Mouse (Mus musculus) hindbrain, embryonic 15.5 days (tissue): ENCODE measurements at regions not wholly inside any gene's neighbourhood (a gene's known extent, or its start where the extent isn't known, plus 50 kb on each side); places are given as distances from the start of the nearest gene placed in this dataset.
A peak's percentile ranks its signal among the peaks of the same experiment; 100 is the strongest.

Experiments used
- ATAC-seq: fragments of 200-750 bp; cut with Nextera tagmentation; 2 replicates; pipeline ENCODE4 v1.8.0; 2017; ENCODE audit warnings: low read depth, moderate number of reproducible peaks, moderate TSS enrichment; ENCODE audit not compliant: low FRiP score
- H3K27ac ChIP-seq: fragments of 300-500 bp; sonication (generic); replicated peaks from 2 replicates; pipeline ENCODE4 v1.5.1; 2015; ENCODE audit warnings: mild to moderate bottlenecking, inconsistent platforms
- H3K27me3 ChIP-seq: fragments of 300-500 bp; sonication (generic); 2 replicates; pipeline ENCODE4 v1.6.1; 2015; ENCODE audit warnings: control low read depth, inconsistent platforms
- H3K36me3 ChIP-seq: fragments of 300-500 bp; sonication (generic); 2 replicates; pipeline ENCODE4 v1.6.1; 2015; ENCODE audit warnings: control low read depth, inconsistent platforms
- H3K4me1 ChIP-seq: fragments of 300-500 bp; sonication (generic); replicated peaks from 2 replicates; pipeline ENCODE4 v1.6.1; 2015; ENCODE audit warnings: control low read depth, inconsistent platforms
- H3K4me2 ChIP-seq: fragments of 300-500 bp; sonication (generic); 2 replicates; pipeline ENCODE4 v1.6.1; 2015; ENCODE audit warnings: moderate library complexity, mild to moderate bottlenecking, inconsistent platforms
- H3K4me3 ChIP-seq: fragments of 300-500 bp; sonication (generic); 2 replicates; pipeline ENCODE4 v1.5.1; 2015; ENCODE audit warnings: mild to moderate bottlenecking, inconsistent platforms
- H3K9ac ChIP-seq: fragments of 300-500 bp; sonication (generic); 2 replicates; pipeline ENCODE4 v1.6.1; 2015; ENCODE audit warnings: inconsistent platforms
- H3K9me3 ChIP-seq: fragments of 300-500 bp; sonication (generic); 2 replicates; pipeline ENCODE4 v1.6.1; 2016; ENCODE audit warnings: control low read depth, inconsistent platforms
- WGBS: fragments of 180-500 bp; shearing (Covaris S2); methylation state at CpG from one replicate; pipeline ENCODE4 v1.1.7; 2015; 5-methylcytosine and 5-hydroxymethylcytosine counted together

GRCm38 (mm10) chr4:150800774-150801173 is 52.9 kb upstream of the Errfi1 start:
- H3K4me3 ChIP-seq = no peak overlapping the region
- H3K4me1 ChIP-seq = peaks cover 5% of the 10 kb centered on the region; the same call in 1 of the 2 replicates
- ATAC-seq = no peak
- H3K27ac ChIP-seq = no peak overlapping the region
- WGBS = 90% methylated on average over 8 of the region's 8 CpGs
- H3K4me2 ChIP-seq = no peak overlapping the region
- H3K36me3 ChIP-seq = no peaks in the 10 kb centered on the region
- H3K27me3 ChIP-seq = no peaks in the 10 kb centered on the region
- no peaks in the 10 kb centered on the region for H3K9me3 ChIP-seq
- no peak overlapping the region for H3K9ac ChIP-seq

GRCm38 (mm10) chr4:150799550-150800398 is 53.9 kb upstream of the Errfi1 start:
- Histone ChIP-seq H3K27me3 (no peaks in the 10 kb centered on the region), H3K9me3 (no peaks in the 10 kb centered on the region), H3K4me2 (no peak overlapping the region), H3K9ac (no peak overlapping the region), H3K36me3 (no peaks in the 10 kb centered on the region), H3K4me3 (no peak overlapping the region), H3K4me1 (peaks cover 10% of the 10 kb centered on the region), H3K27ac (no peak overlapping the region)
- 73% methylated on average over 22 of the region's 22 CpGs for WGBS
- ATAC-seq = no peak

- Histone ChIP-seq H3K36me3 (no peaks in the 10 kb centered on the region), H3K9ac (no peak overlapping the region), H3K4me1 (peaks cover 18% of the 10 kb centered on the region), H3K9me3 (no peaks in the 10 kb centered on the region), H3K27me3 (no peaks in the 10 kb centered on the region), H3K4me3 (no peak overlapping the region), H3K4me2 (no peak overlapping the region), H3K27ac (0 out of 2 replicates have a peak overlapping the region, but pooled peaks have one; percentile 4)
- 51% methylated on average over 13 of the region's 13 CpGs for WGBS
- ATAC-seq = no peak
Measured at GRCm38 (mm10) chr4:150798783-150799530, 54.8 kb upstream of the Errfi1 start.

- no peak overlapping the region for H3K9ac ChIP-seq
- H3K9me3 ChIP-seq = no peaks in the 10 kb centered on the region
- no peak overlapping the region for H3K4me3 ChIP-seq
- H3K36me3 ChIP-seq = no peaks in the 10 kb centered on the region
- H3K4me1 ChIP-seq = peaks cover 24% of the 10 kb centered on the region
- no peak overlapping the region for H3K27ac ChIP-seq
- no peaks in the 10 kb centered on the region for H3K27me3 ChIP-seq
- no peak for ATAC-seq
- H3K4me2 ChIP-seq = no peak overlapping the region
- WGBS = 93% methylated on average over 8 of the region's 8 CpGs
Measured at GRCm38 (mm10) chr4:150798281-150798680, 55.4 kb upstream of the Errfi1 start.

- H3K27me3 ChIP-seq = no peaks in the 10 kb centered on the region
- no peak overlapping the region for H3K27ac ChIP-seq
- H3K9ac ChIP-seq = no peak overlapping the region
- H3K4me2 ChIP-seq = no peak overlapping the region
- no peak for ATAC-seq
- no peaks in the 10 kb centered on the region for H3K9me3 ChIP-seq
- H3K36me3 ChIP-seq = no peaks in the 10 kb centered on the region
- H3K4me1 ChIP-seq = peaks cover 26% of the 10 kb centered on the region
- WGBS = 89% methylated on average over 3 of the region's 3 CpGs
- H3K4me3 ChIP-seq = no peak overlapping the region
Measured at GRCm38 (mm10) chr4:150797057-150797456, 56.7 kb upstream of the Errfi1 start.

- no peaks in the 10 kb centered on the region for H3K27me3 ChIP-seq
- H3K36me3 ChIP-seq = no peaks in the 10 kb centered on the region
- peak overlapping the region; percentile 71 for H3K27ac ChIP-seq
- peaks cover 26% of the 10 kb centered on the region for H3K4me1 ChIP-seq
- no peak overlapping the region for H3K4me2 ChIP-seq
- H3K9me3 ChIP-seq = no peaks in the 10 kb centered on the region
- no peak overlapping the region for H3K4me3 ChIP-seq
- WGBS = 35% methylated on average over 5 of the region's 5 CpGs
- H3K9ac ChIP-seq = no peak overlapping the region
- ATAC-seq = peak; percentile 40; the same call in 1 of the 2 replicates
Measured at GRCm38 (mm10) chr4:150794878-150795277, 58.8 kb upstream of the Errfi1 start.

- Histone ChIP-seq H3K36me3 (no peaks in the 10 kb centered on the region), H3K9ac (no peak overlapping the region), H3K4me3 (no peak overlapping the region), H3K9me3 (no peaks in the 10 kb centered on the region), H3K27ac (peak overlapping the region; percentile 71), H3K27me3 (no peaks in the 10 kb centered on the region), H3K4me1 (peaks cover 26% of the 10 kb centered on the region), H3K4me2 (no peak overlapping the region)
- ATAC-seq = peak; percentile 72
- WGBS = 33% methylated on average over 9 of the region's 9 CpGs
Measured at GRCm38 (mm10) chr4:150794257-150794794, 59.4 kb upstream of the Errfi1 start.

GRCm38 (mm10) chr4:150793146-150793545 is 60.6 kb upstream of the Errfi1 start:
- no peak for ATAC-seq
- Histone ChIP-seq H3K4me3 (no peak overlapping the region), H3K36me3 (no peaks in the 10 kb centered on the region), H3K4me1 (peaks cover 21% of the 10 kb centered on the region), H3K4me2 (no peak overlapping the region), H3K9ac (no peak overlapping the region), H3K27ac (0 out of 2 replicates have a peak overlapping the region, but pooled peaks have one; percentile 15), H3K9me3 (no peaks in the 10 kb centered on the region), H3K27me3 (no peaks in the 10 kb centered on the region)
- 85% methylated on average over 12 of the region's 12 CpGs for WGBS

- no peak overlapping the region for H3K9ac ChIP-seq
- peaks cover 9% of the 10 kb centered on the region for H3K4me1 ChIP-seq
- no peak overlapping the region for H3K27ac ChIP-seq
- no peaks in the 10 kb centered on the region for H3K9me3 ChIP-seq
- H3K27me3 ChIP-seq = no peaks in the 10 kb centered on the region
- no peak overlapping the region for H3K4me2 ChIP-seq
- ATAC-seq = no peak
- H3K36me3 ChIP-seq = no peaks in the 10 kb centered on the region
- 75% methylated on average over 7 of the region's 7 CpGs for WGBS
- H3K4me3 ChIP-seq = no peak overlapping the region
Measured at GRCm38 (mm10) chr4:150789166-150789565, 64.6 kb upstream of the Errfi1 start.

GRCm38 (mm10) chr4:150787113-150787512 is 66.6 kb upstream of the Errfi1 start:
- 57% methylated on average over 6 of the region's 6 CpGs for WGBS
- H3K4me1 ChIP-seq = no peaks in the 10 kb centered on the region
- H3K4me3 ChIP-seq = no peak overlapping the region
- no peak overlapping the region for H3K4me2 ChIP-seq
- no peak overlapping the region for H3K9ac ChIP-seq
- ATAC-seq = no peak
- no peak overlapping the region for H3K27ac ChIP-seq
- H3K9me3 ChIP-seq = no peaks in the 10 kb centered on the region
- no peaks in the 10 kb centered on the region for H3K27me3 ChIP-seq
- H3K36me3 ChIP-seq = no peaks in the 10 kb centered on the region

GRCm38 (mm10) chr4:150786651-150787050 is 67.1 kb upstream of the Errfi1 start:
- WGBS = 74% methylated on average over 3 of the region's 3 CpGs

More at GRCm38 (mm10) chr4:150786651-150787050, 67.1 kb upstream of the Errfi1 start:
- no peak for ATAC-seq
- no peaks in the 10 kb centered on the region for H3K9me3 ChIP-seq
- H3K36me3 ChIP-seq = no peaks in the 10 kb centered on the region
- no peak overlapping the region for H3K4me3 ChIP-seq
- H3K27me3 ChIP-seq = no peaks in the 10 kb centered on the region
- H3K9ac ChIP-seq = no peak overlapping the region
- H3K4me1 ChIP-seq = no peaks in the 10 kb centered on the region
- H3K4me2 ChIP-seq = no peak overlapping the region
- H3K27ac ChIP-seq = no peak overlapping the region
